Mouse (Mus musculus) limb, embryonic 14.5 days (tissue): ENCODE results near the gene Cdk19. TPM values are rescaled to one million over a fixed set of nuclear protein-coding genes. Genes with fewer than 3 reads are reported as not detected.

Experiments
- ATAC-seq: fragments of 200-750 bp; cut with Nextera tagmentation; 2 replicates; pipeline ENCODE4 v1.8.0; 2017; ENCODE audit warnings: low read depth, moderate number of reproducible peaks, moderate TSS enrichment; ENCODE audit not compliant: low FRiP score
- DNase-seq: peaks from one replicate; pipeline ENCODE4 v3.0.0-alpha.2; 2015; ENCODE audit warnings: low spot score
- H3K27ac ChIP-seq: fragments of 300-500 bp; sonication (generic); replicated peaks from 2 replicates; pipeline ENCODE4 v1.5.1; 2014; ENCODE audit warnings: low read depth, mild to moderate bottlenecking, low read length, moderate library complexity, mixed read lengths
- H3K27me3 ChIP-seq: fragments of 300-500 bp; sonication (generic); 2 replicates; pipeline ENCODE4 v1.6.1; 2014; ENCODE audit warnings: low read length, mixed read lengths; ENCODE audit not compliant: control insufficient read depth, insufficient read depth
- H3K36me3 ChIP-seq: fragments of 300-500 bp; sonication (generic); 2 replicates; pipeline ENCODE4 v1.6.1; 2014; ENCODE audit warnings: mild to moderate bottlenecking, low read length, moderate library complexity, mixed read lengths; ENCODE audit not compliant: control insufficient read depth, insufficient read depth
- H3K4me1 ChIP-seq: fragments of 300-500 bp; sonication (generic); 2 replicates; pipeline ENCODE4 v1.6.1; 2014; ENCODE audit warnings: antibody characterized with exemption, low read length, mixed read lengths; ENCODE audit not compliant: control insufficient read depth, insufficient read depth
- H3K4me2 ChIP-seq: fragments of 300-500 bp; sonication (generic); replicated peaks from 2 replicates; pipeline ENCODE4 v1.6.1; 2014; ENCODE audit warnings: low read depth, mild to moderate bottlenecking, low read length, moderate library complexity; ENCODE audit not compliant: severe bottlenecking
- H3K4me3 ChIP-seq: fragments of 300-500 bp; sonication (generic); replicated peaks from 2 replicates; pipeline ENCODE4 v1.5.1; 2014; ENCODE audit warnings: low read length
- H3K9ac ChIP-seq: fragments of 300-500 bp; sonication (generic); 2 replicates; pipeline ENCODE4 v1.6.1; 2014; ENCODE audit warnings: mild to moderate bottlenecking, low read depth, low read length, moderate library complexity; ENCODE audit not compliant: severe bottlenecking
- H3K9me3 ChIP-seq: fragments of 300-500 bp; sonication (generic); 2 replicates; pipeline ENCODE4 v1.6.1; 2016; ENCODE audit warnings: low read length; ENCODE audit not compliant: control insufficient read depth
- POLR2A ChIP-seq: fragments of 200-500 bp; IDR thresholded peaks from 2 replicates; pipeline ENCODE4 v1.8.0; 2012; ENCODE audit warnings: inconsistent platforms, mild to moderate bottlenecking, moderate library complexity, borderline replicate concordance; ENCODE audit not compliant: insufficient read depth, insufficient read length; ENCODE audit errors: extremely low read depth
- WGBS: fragments of 180-500 bp; shearing (Covaris S2); extraction: QIAGEN DNeasy Blood & Tissue Kit; methylation state at CpG from one replicate; pipeline ENCODE4 v1.1.7; 2014; 5-methylcytosine and 5-hydroxymethylcytosine counted together
- polyA plus RNA-seq, 2 experiments: library from polyadenylated mRNA; depleted of rRNA in 1 of 2; stranded (reverse) in 1 of 2; unstranded in 1 of 2; fragments of >200 nt; fragmentation: Nextera tagmentation in 1 of 2; extraction: Ambion mirVana in 1 of 2; gene quantifications; 2 replicates each; pipeline versions ENCODE4 v1.2.1 to v1.2.3; 2012 to 2014

The Cdk19 gene
- polyA plus RNA-seq, 2 experiments: 12.2 to 13.5 TPM

DNA sequence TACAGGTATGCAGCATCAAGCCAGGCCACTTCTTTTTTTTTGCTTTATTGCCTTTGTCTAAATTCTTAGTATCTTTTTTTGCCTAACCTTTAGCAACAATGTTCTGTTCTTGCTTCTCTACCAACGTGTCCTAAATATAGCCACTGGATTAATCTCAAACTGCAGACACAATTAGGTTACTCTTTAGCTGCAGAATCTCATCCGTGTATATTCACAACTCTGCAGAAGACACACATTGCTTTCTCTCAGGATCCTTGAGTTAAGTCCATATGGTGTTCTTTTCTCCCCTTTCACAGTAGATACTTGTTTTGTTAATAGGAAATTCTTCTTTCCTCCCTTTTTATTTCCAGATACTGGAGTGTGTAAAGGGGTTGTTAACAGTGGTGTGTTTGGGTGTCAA lies 70.0 kb downstream of the Cdk19 start:
- no peak for TF ChIP-seq POLR2A
- 83% methylated on average over 2 of the region's 2 CpGs for WGBS
- Histone ChIP-seq H3K9me3 (no peaks in the 10 kb centered on the region), H3K9ac (no peak overlapping the region), H3K4me1 (peaks cover 6% of the 10 kb centered on the region; the same call in 1 of the 2 replicates), H3K36me3 (no peaks in the 10 kb centered on the region), H3K27ac (no peak overlapping the region), H3K4me3 (no peak overlapping the region), H3K27me3 (no peaks in the 10 kb centered on the region), H3K4me2 (no peak overlapping the region)
- ATAC-seq (no peak), DNase-seq (no peak)

DNA sequence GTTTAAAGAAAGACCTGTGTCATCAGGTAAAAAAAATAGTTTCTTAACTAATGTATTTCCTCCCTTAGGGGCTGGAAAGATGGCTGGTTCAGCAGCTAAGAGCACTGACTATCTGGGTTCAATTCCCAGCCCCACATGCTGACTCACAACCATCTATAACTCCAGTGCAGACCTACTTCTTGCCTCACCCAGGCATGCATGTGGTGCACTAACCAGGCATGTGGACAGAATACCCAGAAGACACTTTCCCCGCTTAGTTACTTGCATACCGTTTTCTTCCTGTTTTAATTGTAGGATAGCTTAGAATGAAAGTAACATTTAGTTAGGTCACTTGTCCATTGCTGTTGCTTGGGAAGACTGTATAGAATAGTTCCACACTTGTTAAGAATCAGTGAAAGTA lies 72.0 kb downstream of the Cdk19 start:
- Histone ChIP-seq H3K4me2 (no peak overlapping the region), H3K36me3 (no peaks in the 10 kb centered on the region), H3K27ac (no peak overlapping the region), H3K4me3 (no peak overlapping the region), H3K27me3 (no peaks in the 10 kb centered on the region), H3K4me1 (peaks cover 6% of the 10 kb centered on the region; the same call in 1 of the 2 replicates), H3K9ac (no peak overlapping the region), H3K9me3 (no peaks in the 10 kb centered on the region)
- TF ChIP-seq POLR2A: no peak
- WGBS: 90% methylated on average over 2 of the region's 2 CpGs
- no peak for ATAC-seq
- no peak for DNase-seq

DNA sequence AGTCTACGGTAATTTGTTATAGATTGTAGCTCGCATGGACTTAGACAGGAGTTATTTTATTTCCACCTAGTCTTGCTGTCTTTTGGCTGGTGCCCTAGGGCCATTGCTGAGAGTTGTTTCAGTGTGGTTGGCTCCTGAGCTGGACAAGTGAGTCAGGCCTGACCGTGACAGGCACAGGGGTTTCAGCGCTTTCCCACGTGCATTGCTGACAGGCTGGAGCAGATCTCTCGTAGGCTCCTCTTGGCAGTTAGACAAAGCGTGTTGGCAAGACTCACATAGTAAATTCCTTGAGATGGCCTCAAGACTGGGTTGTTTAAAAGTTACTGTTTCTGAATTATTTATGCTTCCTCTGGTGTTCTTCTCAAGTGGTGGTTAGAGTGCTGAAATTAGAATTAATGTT lies 77.6 kb downstream of the Cdk19 start:
- H3K4me2 ChIP-seq: no peak overlapping the region
- no peak overlapping the region for H3K27ac ChIP-seq
- no peak overlapping the region for H3K4me3 ChIP-seq
- no peaks in the 10 kb centered on the region for H3K9me3 ChIP-seq
- H3K36me3 ChIP-seq: no peaks in the 10 kb centered on the region
- H3K9ac ChIP-seq: no peak overlapping the region
- H3K4me1 ChIP-seq: peaks cover 10% of the 10 kb centered on the region
- TF ChIP-seq POLR2A: no peak
- peak; percentile 55 for DNase-seq
- no peaks in the 10 kb centered on the region for H3K27me3 ChIP-seq
- ATAC-seq: no peak
- 58% methylated on average over 7 of the region's 7 CpGs for WGBS

DNA sequence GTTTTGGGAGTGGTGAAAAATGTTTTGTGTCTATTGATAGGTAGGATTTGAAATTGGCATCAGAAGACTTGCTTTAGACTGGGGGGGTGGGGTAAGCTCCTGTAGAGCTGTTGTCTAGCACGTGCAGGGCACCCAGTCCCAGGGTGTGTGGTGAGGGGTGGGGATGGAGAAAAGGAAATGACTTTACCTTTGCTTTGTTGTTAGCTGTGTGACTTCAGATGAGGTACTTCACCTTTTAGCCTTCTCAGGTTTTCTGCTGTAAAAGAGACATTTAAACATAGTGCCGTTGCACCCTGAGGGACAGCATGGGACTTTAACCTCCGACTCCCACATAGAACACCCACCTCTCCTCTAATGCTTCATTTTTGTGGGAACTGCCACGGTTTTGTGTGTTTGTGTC lies 80.5 kb downstream of the Cdk19 start:
- DNase-seq (no peak), ATAC-seq (no peak)
- H3K4me2 ChIP-seq: no peak overlapping the region
- H3K4me1 ChIP-seq: peaks cover 4% of the 10 kb centered on the region; the same call in 1 of the 2 replicates
- H3K27me3 ChIP-seq: no peaks in the 10 kb centered on the region
- H3K9me3 ChIP-seq: no peaks in the 10 kb centered on the region
- H3K27ac ChIP-seq: no peak overlapping the region
- no peak for TF ChIP-seq POLR2A
- WGBS: 60% methylated on average over 4 of the region's 4 CpGs
- no peak overlapping the region for H3K4me3 ChIP-seq
- no peak overlapping the region for H3K9ac ChIP-seq
- no peaks in the 10 kb centered on the region for H3K36me3 ChIP-seq

DNA sequence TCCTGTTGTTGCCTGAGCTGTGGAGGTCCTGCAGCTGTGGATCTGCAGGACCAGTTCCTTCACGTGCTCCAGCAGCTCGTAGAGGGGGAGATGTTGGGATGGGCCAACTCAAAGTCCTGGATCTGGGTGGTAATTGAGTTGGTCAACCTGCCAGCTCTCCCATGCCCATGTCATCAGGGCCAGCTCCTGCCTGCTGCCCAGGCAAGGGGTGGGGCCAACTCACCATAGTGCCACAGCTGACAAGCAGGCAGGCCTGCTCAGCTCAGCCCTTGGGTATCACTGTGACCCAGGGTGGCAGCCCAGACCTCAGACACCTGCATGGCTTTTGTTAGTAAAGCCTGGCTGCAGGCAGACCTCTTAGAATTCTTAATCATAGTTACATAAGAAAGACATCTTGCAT lies 81.3 kb downstream of the Cdk19 start:
- H3K27ac ChIP-seq: no peak overlapping the region
- ATAC-seq (no peak), DNase-seq (no peak)
- H3K27me3 ChIP-seq: no peaks in the 10 kb centered on the region
- H3K9ac ChIP-seq: no peak overlapping the region
- H3K4me3 ChIP-seq: no peak overlapping the region
- H3K9me3 ChIP-seq: no peaks in the 10 kb centered on the region
- no peak overlapping the region for H3K4me2 ChIP-seq
- WGBS: 85% methylated on average over 2 of the region's 2 CpGs
- H3K36me3 ChIP-seq: no peaks in the 10 kb centered on the region
- H3K4me1 ChIP-seq: peaks cover 9% of the 10 kb centered on the region
- TF ChIP-seq POLR2A: no peak

DNA sequence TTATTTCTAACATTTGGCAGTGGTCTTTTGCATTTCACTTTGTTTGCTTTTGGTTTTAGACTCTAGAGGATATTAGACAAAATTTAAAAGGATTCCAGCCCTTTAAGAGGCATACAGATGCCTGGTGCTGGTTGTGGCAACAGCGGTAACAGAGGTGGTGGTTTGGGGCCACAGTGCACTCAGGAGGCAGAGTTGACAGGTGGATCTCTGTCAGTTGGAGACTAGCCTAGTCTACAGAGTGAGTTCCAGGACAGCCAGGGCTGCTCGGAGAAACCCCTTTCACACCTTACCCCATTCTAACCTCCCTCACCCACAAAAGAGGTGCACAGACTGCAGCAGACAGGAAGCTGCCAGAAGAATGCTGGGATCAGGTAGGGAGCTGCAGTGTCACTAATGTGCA lies 82.4 kb downstream of the Cdk19 start:
- DNase-seq: no peak
- Histone ChIP-seq H3K9me3 (no peaks in the 10 kb centered on the region), H3K27me3 (no peaks in the 10 kb centered on the region), H3K4me1 (peaks cover 10% of the 10 kb centered on the region), H3K36me3 (no peaks in the 10 kb centered on the region), H3K9ac (no peak overlapping the region), H3K27ac (no peak overlapping the region), H3K4me2 (no peak overlapping the region), H3K4me3 (no peak overlapping the region)
- TF ChIP-seq POLR2A: no peak
- ATAC-seq: no peak
- 80% methylated on average over 2 of the region's 2 CpGs for WGBS
